Mouse (Mus musculus) liver, embryonic 16.5 days (tissue): Measurements from ENCODE around the gene Foxo3. TPM values are rescaled to one million over a fixed set of nuclear protein-coding genes. Genes with fewer than 3 reads are reported as not detected.

Source experiments
- ATAC-seq: fragments of 200-750 bp; cut with Nextera tagmentation; 2 replicates; pipeline ENCODE4 v1.8.0; 2017; ENCODE audit warnings: low read depth, mild to moderate bottlenecking, moderate number of reproducible peaks, moderate library complexity
- H3K27ac ChIP-seq: fragments of 300-500 bp; sonication (generic); 2 replicates; pipeline ENCODE4 v1.5.1; 2014; ENCODE audit warnings: mild to moderate bottlenecking, low read length
- H3K27me3 ChIP-seq: fragments of 300-500 bp; sonication (generic); 2 replicates; pipeline ENCODE4 v1.6.1; 2014; ENCODE audit warnings: low read depth, low read length, mixed read lengths; ENCODE audit not compliant: control insufficient read depth, insufficient read depth
- H3K36me3 ChIP-seq: fragments of 300-500 bp; sonication (generic); 2 replicates; pipeline ENCODE4 v1.6.1; 2014; ENCODE audit warnings: mild to moderate bottlenecking; ENCODE audit not compliant: control insufficient read depth, insufficient read depth
- H3K4me1 ChIP-seq: fragments of 300-500 bp; sonication (generic); 2 replicates; pipeline ENCODE4 v1.6.1; 2014; ENCODE audit warnings: low read depth, low read length, mixed read lengths; ENCODE audit not compliant: control insufficient read depth
- H3K4me2 ChIP-seq: fragments of 300-500 bp; sonication (generic); 2 replicates; pipeline ENCODE4 v1.6.1; 2014; ENCODE audit warnings: low read depth, low read length, mixed read lengths
- H3K4me3 ChIP-seq: fragments of 300-500 bp; sonication (generic); 2 replicates; pipeline ENCODE4 v1.5.1; 2014; ENCODE audit warnings: low read depth, mild to moderate bottlenecking, low read length
- H3K9ac ChIP-seq: fragments of 300-500 bp; sonication (generic); 2 replicates; pipeline ENCODE4 v1.6.1; 2014; ENCODE audit warnings: low read depth, low read length
- H3K9me3 ChIP-seq: fragments of 300-500 bp; sonication (generic); replicated peaks from 2 replicates; pipeline ENCODE4 v1.6.1; 2016; ENCODE audit warnings: low read length; ENCODE audit not compliant: control insufficient read depth
- WGBS: fragments of 180-500 bp; shearing (Covaris S2); extraction: QIAGEN DNeasy Blood & Tissue Kit; methylation state at CpG from one replicate; pipeline ENCODE4 v1.1.7; 2014; ENCODE audit not compliant: insufficient replicate concordance; 5-methylcytosine and 5-hydroxymethylcytosine counted together
- polyA plus RNA-seq: library from polyadenylated mRNA; unstranded; fragments of >200 nt; fragmentation: Nextera tagmentation; extraction: Ambion mirVana; gene quantifications from 2 replicates; pipeline ENCODE4 v1.2.1, GENCODE M21; 2015

Gene Foxo3
- polyA plus RNA-seq, 1 experiment from 2014 or later: 13.7 TPM

DNA sequence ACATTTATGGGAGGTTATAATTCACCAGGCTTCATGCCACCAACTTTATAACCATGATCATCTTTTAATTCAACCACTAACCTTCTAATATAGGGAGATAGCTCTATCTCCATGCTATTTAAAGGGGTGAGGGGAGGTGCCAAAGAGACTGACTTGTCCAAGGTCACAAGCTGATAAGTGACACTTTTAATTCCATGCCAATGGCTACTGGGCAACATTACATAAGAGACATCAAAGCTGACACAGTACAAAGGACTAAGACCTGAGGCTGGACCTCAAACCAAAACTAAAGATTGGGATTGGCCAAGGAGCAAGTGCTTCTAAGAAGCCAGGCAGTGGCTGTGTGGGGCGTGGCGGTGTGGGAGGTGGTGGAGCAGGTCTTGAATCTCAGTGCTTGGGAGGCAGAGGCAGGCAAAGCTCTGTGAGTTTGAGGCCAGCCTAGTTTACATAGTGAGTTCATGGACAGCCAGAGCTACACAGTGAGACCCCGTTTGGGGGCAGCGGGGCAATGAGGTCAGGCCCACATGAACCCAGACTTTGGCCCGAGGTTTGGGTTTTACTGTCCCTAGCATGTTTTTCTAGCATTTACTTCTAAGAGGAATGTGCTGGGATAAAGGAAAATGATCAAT, 46.0 kb downstream of the Foxo3 start:
- H3K4me3 ChIP-seq: no peak overlapping the region
- 82% methylated on average over 5 of the region's 5 CpGs for WGBS
- H3K9me3 ChIP-seq: no peaks in the 10 kb centered on the region
- peak; percentile 30 for ATAC-seq
- no peak overlapping the region for H3K9ac ChIP-seq
- no peak overlapping the region for H3K4me2 ChIP-seq
- no peaks in the 10 kb centered on the region for H3K27me3 ChIP-seq
- H3K4me1 ChIP-seq: peaks cover 31% of the 10 kb centered on the region
- H3K36me3 ChIP-seq: peaks cover 18% of the 10 kb centered on the region
- H3K27ac ChIP-seq: peak overlapping the region; percentile 15

DNA sequence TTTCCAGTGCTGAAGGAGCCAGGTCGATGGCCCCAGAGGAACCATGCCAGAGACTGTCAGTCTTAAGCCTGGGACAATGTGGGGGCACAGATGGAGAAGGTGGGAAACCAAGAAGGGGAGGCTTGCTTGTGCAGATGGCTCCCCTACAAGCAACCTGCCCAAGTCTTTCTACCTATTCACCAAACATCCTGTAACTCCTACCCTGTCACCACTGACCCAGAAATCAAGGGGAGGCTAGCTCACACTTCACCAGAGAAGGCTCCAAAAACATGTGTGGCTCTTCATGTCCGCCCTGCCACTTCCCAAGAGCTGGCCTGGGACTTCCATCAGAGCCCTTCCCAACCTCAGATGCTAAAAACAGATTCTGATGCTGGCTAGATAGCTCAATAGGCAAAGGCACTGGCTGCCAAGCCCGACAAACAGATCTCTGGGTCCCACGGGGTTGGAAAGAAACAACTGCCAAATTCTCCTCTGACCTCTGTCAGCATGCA, 48.8 kb downstream of the Foxo3 start:
- no peak overlapping the region for H3K27ac ChIP-seq
- peaks cover 10% of the 10 kb centered on the region for H3K36me3 ChIP-seq
- H3K27me3 ChIP-seq: no peaks in the 10 kb centered on the region
- peaks cover 36% of the 10 kb centered on the region for H3K4me1 ChIP-seq
- WGBS: 78% methylated on average over 4 of the region's 4 CpGs
- no peaks in the 10 kb centered on the region for H3K9me3 ChIP-seq
- no peak overlapping the region for H3K9ac ChIP-seq
- no peak for ATAC-seq
- H3K4me3 ChIP-seq: no peak overlapping the region
- no peak overlapping the region for H3K4me2 ChIP-seq

DNA sequence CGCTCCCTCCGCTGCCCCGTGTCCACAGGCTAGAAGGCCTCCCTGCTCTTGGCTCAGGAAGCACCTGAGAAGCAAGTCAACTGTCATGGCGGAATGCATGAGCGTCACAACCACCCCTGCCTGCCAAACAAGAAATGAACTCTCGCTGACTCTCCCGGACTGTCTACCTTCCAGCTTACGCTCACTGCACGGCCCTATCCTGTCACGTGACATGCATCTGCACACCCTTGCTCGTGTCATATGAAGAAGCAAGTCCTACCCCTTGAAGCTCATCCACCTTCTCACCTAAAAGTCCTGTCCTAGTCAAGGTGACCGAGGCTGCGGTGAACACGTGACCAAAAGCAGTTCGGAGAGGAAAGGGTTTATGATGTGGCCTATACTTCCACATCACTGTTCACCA, 50.4 kb downstream of the Foxo3 start:
- Histone ChIP-seq H3K36me3 (peaks cover 10% of the 10 kb centered on the region), H3K27me3 (no peaks in the 10 kb centered on the region), H3K9me3 (no peaks in the 10 kb centered on the region), H3K4me2 (no peak overlapping the region), H3K4me3 (no peak overlapping the region), H3K27ac (no peak overlapping the region), H3K9ac (no peak overlapping the region), H3K4me1 (peaks cover 41% of the 10 kb centered on the region)
- no peak for ATAC-seq
- WGBS: 81% methylated on average over 15 of the region's 15 CpGs

DNA sequence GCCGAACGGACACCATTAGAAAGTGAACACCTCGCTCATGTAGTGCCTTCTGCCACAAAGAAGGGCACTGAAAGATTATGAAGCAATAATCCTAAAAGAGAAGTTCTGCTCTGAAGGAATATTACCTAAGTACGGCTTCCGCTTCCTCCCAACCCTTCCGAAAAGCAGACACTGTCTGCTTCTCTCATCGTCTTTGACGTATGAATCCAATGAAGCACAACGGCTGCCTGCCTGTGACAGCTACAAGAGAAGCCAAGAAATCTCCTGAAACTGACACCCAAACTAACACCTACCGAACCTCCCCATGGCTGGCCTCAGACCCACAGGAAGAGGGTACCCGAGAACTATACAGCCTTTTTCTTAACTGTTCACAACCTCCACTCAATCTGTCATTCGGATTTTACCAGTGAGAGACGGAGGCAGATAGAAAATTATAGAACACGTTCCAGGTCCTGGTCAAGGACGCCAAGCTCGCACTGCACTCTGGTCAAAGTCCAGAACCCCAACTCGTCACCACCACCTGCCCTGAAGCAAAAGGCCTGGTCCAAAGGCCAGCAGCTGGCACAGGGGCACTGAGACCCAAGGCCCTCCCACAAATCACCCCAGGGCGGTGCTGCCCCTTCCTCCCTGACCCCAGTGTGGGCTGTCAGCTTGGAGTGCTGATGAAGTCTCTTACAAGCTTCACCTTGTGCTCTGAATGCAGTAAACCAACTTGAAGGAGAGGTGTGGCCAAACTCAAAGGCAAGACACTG, 51.2 kb downstream of the Foxo3 start:
- no peak for ATAC-seq
- Histone ChIP-seq H3K9me3 (no peaks in the 10 kb centered on the region), H3K27ac (0 out of 2 replicates have a peak overlapping the region, but pooled peaks have one; percentile 27), H3K4me3 (no peak overlapping the region), H3K27me3 (no peaks in the 10 kb centered on the region), H3K9ac (no peak overlapping the region), H3K36me3 (peaks cover 10% of the 10 kb centered on the region), H3K4me1 (peaks cover 41% of the 10 kb centered on the region), H3K4me2 (no peak overlapping the region)
- WGBS: 72% methylated on average over 18 of the region's 18 CpGs

DNA sequence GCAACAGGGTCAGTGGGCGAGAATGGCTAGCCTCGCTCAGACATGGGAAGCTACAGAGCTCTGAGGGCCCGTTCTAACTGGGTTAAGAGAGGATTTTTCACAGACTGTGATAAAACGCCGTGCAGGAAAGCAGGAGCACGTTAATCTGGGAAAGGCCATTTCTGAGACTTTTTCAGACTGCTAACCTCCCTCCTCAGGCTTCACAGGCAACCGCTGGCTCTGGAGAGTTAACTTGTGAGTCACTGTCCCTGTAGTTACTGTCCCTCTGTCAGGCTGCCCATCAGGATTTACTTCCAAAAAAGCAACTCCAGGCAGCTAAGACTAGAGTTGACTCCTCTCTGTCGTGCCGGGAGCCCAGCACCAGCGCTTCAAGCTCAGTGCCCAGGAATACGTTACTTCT, 54.6 kb downstream of the Foxo3 start:
- 83% methylated on average over 11 of the region's 11 CpGs for WGBS
- Histone ChIP-seq H3K27ac (no peak overlapping the region), H3K27me3 (no peaks in the 10 kb centered on the region), H3K9me3 (no peaks in the 10 kb centered on the region), H3K4me1 (peaks cover 40% of the 10 kb centered on the region), H3K4me2 (no peak overlapping the region), H3K36me3 (peaks cover 14% of the 10 kb centered on the region), H3K4me3 (no peak overlapping the region), H3K9ac (no peak overlapping the region)
- no peak for ATAC-seq

GRCm38 (mm10) chr10:42221136-42221891, 55.2 kb downstream of the Foxo3 start:
- WGBS: 78% methylated on average over 19 of the region's 19 CpGs
- Histone ChIP-seq H3K27ac (no peak overlapping the region), H3K27me3 (no peaks in the 10 kb centered on the region), H3K4me1 (peaks cover 46% of the 10 kb centered on the region), H3K4me3 (no peak overlapping the region), H3K36me3 (peaks cover 10% of the 10 kb centered on the region), H3K9ac (no peak overlapping the region), H3K9me3 (no peaks in the 10 kb centered on the region), H3K4me2 (no peak overlapping the region)
- no peak for ATAC-seq

- Histone ChIP-seq H3K4me3 (no peak overlapping the region), H3K4me1 (peaks cover 49% of the 10 kb centered on the region), H3K27me3 (no peaks in the 10 kb centered on the region), H3K9ac (no peak overlapping the region), H3K9me3 (no peaks in the 10 kb centered on the region), H3K4me2 (no peak overlapping the region), H3K27ac (no peak overlapping the region), H3K36me3 (peaks cover 7% of the 10 kb centered on the region)
- ATAC-seq: no peak
- 34% methylated on average over 5 of the region's 5 CpGs for WGBS
These were observed 56.1 kb downstream of the Foxo3 start for GRCm38 (mm10) chr10:42220418-42220952.

- Histone ChIP-seq H3K27ac (no peak overlapping the region), H3K9me3 (no peaks in the 10 kb centered on the region), H3K9ac (no peak overlapping the region), H3K36me3 (peaks cover 12% of the 10 kb centered on the region), H3K4me1 (peaks cover 10% of the 10 kb centered on the region), H3K4me2 (no peak overlapping the region), H3K4me3 (no peak overlapping the region), H3K27me3 (no peaks in the 10 kb centered on the region)
- WGBS: 78% methylated on average over 7 of the region's 7 CpGs
- no peak for ATAC-seq
These were observed 65.1 kb downstream of the Foxo3 start for GRCm38 (mm10) chr10:42211407-42211806.
